Mouse (Mus musculus) ES-E14 (cell line): ENCODE measurements at regions not wholly inside any gene's neighbourhood (a gene's known extent, or its start where the extent isn't known, plus 50 kb on each side); places are given as distances from the start of the nearest gene placed in this dataset.

ENCODE experiments used
- DNase-seq: peaks from one replicate; pipeline ENCODE4 v3.0.0-alpha.2; 2013; ENCODE audit warnings: low read depth, low spot score
- H3K27ac ChIP-seq: 2 replicates; pipeline ENCODE4 v1.5.1; 2012; ENCODE audit warnings: low read depth, mild to moderate bottlenecking, low read length, moderate library complexity, mixed read lengths; ENCODE audit not compliant: poor library complexity, insufficient read depth, severe bottlenecking
- H3K36me3 ChIP-seq: 2 replicates; pipeline ENCODE4 v1.6.1; 2012; ENCODE audit warnings: mild to moderate bottlenecking, low read length, moderate library complexity, mixed read lengths; ENCODE audit not compliant: control insufficient read depth, poor library complexity, insufficient read depth, severe bottlenecking
- H3K4me1 ChIP-seq, 2 experiments: fragments of 150-350 bp in 1 of 2; sonication (generic) in 1 of 2; 2 replicates each; pipeline ENCODE4 v1.6.1; 2012; ENCODE audit warnings: low read length in 2 of 2, mild to moderate bottlenecking in 1 of 2, mixed read lengths in 1 of 2; ENCODE audit not compliant: control insufficient read depth in 2 of 2, insufficient read depth in 2 of 2, poor library complexity in 1 of 2
- H3K4me3 ChIP-seq, 2 experiments: fragments of 150-350 bp in 1 of 2; sonication (generic) in 1 of 2; 2 replicates each; pipeline ENCODE4 v1.5.1; 2012; ENCODE audit warnings: low read length in 2 of 2, low read depth in 1 of 2, mild to moderate bottlenecking in 1 of 2, mixed read lengths in 1 of 2; ENCODE audit not compliant: insufficient read depth in 1 of 2, poor library complexity in 1 of 2, severe bottlenecking in 1 of 2
- H3K9ac ChIP-seq: 2 replicates; pipeline ENCODE4 v1.6.1; 2012; ENCODE audit warnings: low read depth, mild to moderate bottlenecking, low read length, mixed read lengths; ENCODE audit not compliant: poor library complexity, insufficient read depth, severe bottlenecking
- H3K9me3 ChIP-seq: fragments of 150-350 bp; sonication (generic); 2 replicates; pipeline ENCODE4 v1.6.1; 2012; ENCODE audit warnings: low read depth, mild to moderate bottlenecking, low read length; ENCODE audit not compliant: control insufficient read depth, insufficient read depth
- CHD2 ChIP-seq: IDR thresholded peaks from 2 replicates; pipeline ENCODE4 v1.6.1; 2014; ENCODE audit warnings: mild to moderate bottlenecking, low read depth, low read length, inconsistent platforms
- HCFC1 ChIP-seq: IDR thresholded peaks from 2 replicates; pipeline ENCODE4 v1.6.1; 2012; ENCODE audit warnings: low read length, inconsistent platforms, borderline replicate concordance; ENCODE audit not compliant: insufficient read depth
- MAFK ChIP-seq: IDR thresholded peaks from 2 replicates; pipeline ENCODE4 v1.6.1; 2014; ENCODE audit warnings: mild to moderate bottlenecking, low read depth, low read length, inconsistent platforms; ENCODE audit not compliant: insufficient read depth
- ZC3H11A ChIP-seq: IDR thresholded peaks from 2 replicates; pipeline ENCODE4 v1.6.1; 2012; ENCODE audit warnings: low read depth, mild to moderate bottlenecking, inconsistent platforms, low read length, borderline replicate concordance
- ZNF384 ChIP-seq: IDR thresholded peaks from 2 replicates; pipeline ENCODE4 v1.6.1; 2012; ENCODE audit warnings: low read depth, low read length, inconsistent platforms
- in situ Hi-C, 2 experiments: fragments of 600-800 bp; cut with MboI; formaldehyde crosslinking; loops; one replicate each; pipeline ENCODE4 v1.15.1; 2025; ENCODE audit warnings: low sequenced_read_pairs in 2 of 2, inconsistent platforms in 1 of 2; ENCODE audit not compliant: unreplicated experiment in 2 of 2

- in situ Hi-C loops, result loop anchor here (25.0 kb wide), 2 partner anchors 202 to 777 kb away; no protein-coding TSS in a partner anchor
- Histone ChIP-seq H3K27ac (peak overlapping the region; percentile 38), H3K4me3 (peak overlapping the region; percentile 57 to 67), H3K36me3 (no peaks in the 10 kb centered on the region), H3K9ac (peak overlapping the region; percentile 78), H3K9me3 (no peaks in the 10 kb centered on the region), H3K4me1 (peaks cover 0 to 5% of the 10 kb centered on the region in 2 experiments; a peak in 1 of 4 replicates)
- no peak for DNase-seq
- TF ChIP-seq ZC3H11A, result no peak
- TF ChIP-seq ZNF384, result no peak
- TF ChIP-seq CHD2, result no peak
- no peak for TF ChIP-seq HCFC1
- no peak for TF ChIP-seq MAFK
These were observed 128.1 kb upstream of the Zfp706 start for GRCm38 (mm10) chr15:37135590-37136164.

GRCm38 (mm10) chr15:37134913-37135589, 127.5 kb upstream of the Zfp706 start:
- Histone ChIP-seq H3K9ac (peak overlapping the region; percentile 78), H3K27ac (peak overlapping the region; percentile 38), H3K9me3 (no peaks in the 10 kb centered on the region), H3K4me1 (peaks cover 0 to 5% of the 10 kb centered on the region in 2 experiments; a peak in 1 of 4 replicates), H3K36me3 (no peaks in the 10 kb centered on the region), H3K4me3 (peak overlapping the region; percentile 57 to 67)
- no peak for DNase-seq
- TF ChIP-seq ZC3H11A, result no peak
- no peak for TF ChIP-seq MAFK
- no peak for TF ChIP-seq CHD2
- no peak for TF ChIP-seq HCFC1
- no peak for TF ChIP-seq ZNF384
- in situ Hi-C loops, result loop anchor here (25.0 kb wide), 2 partner anchors 202 to 777 kb away; no protein-coding TSS in a partner anchor

- in situ Hi-C loops, result loop anchor here (25.0 kb wide), 2 partner anchors 203 to 778 kb away; no protein-coding TSS in a partner anchor
- Histone ChIP-seq H3K27ac (no peak overlapping the region), H3K4me1 (peaks cover 0 to 5% of the 10 kb centered on the region in 2 experiments; a peak in 1 of 4 replicates), H3K9ac (peak overlapping the region; percentile 3; the same call in 1 of the 2 replicates), H3K9me3 (no peaks in the 10 kb centered on the region), H3K4me3 (no peak overlapping the region), H3K36me3 (no peaks in the 10 kb centered on the region)
- TF ChIP-seq ZC3H11A (no peak), HCFC1 (no peak), MAFK (no peak), ZNF384 (no peak), CHD2 (no peak)
- DNase-seq, result no peak
These were observed 126.8 kb upstream of the Zfp706 start for GRCm38 (mm10) chr15:37134386-37134785.

GRCm38 (mm10) chr15:37133916-37134315, 126.3 kb upstream of the Zfp706 start:
- in situ Hi-C loops, result loop anchor here (25.0 kb wide), 2 partner anchors 203 to 778 kb away; no protein-coding TSS in a partner anchor
- Histone ChIP-seq H3K36me3 (no peaks in the 10 kb centered on the region), H3K9me3 (no peaks in the 10 kb centered on the region), H3K9ac (no peak overlapping the region), H3K27ac (no peak overlapping the region), H3K4me3 (no peak overlapping the region), H3K4me1 (peaks cover 0 to 5% of the 10 kb centered on the region in 2 experiments; a peak in 1 of 4 replicates)
- no peak for TF ChIP-seq HCFC1
- TF ChIP-seq MAFK, result no peak
- TF ChIP-seq ZC3H11A, result no peak
- TF ChIP-seq ZNF384, result no peak
- TF ChIP-seq CHD2, result no peak
- DNase-seq, result no peak
